15 mouse cellular contexts compared by ENCODE assay signal in the genomic region with DNA sequence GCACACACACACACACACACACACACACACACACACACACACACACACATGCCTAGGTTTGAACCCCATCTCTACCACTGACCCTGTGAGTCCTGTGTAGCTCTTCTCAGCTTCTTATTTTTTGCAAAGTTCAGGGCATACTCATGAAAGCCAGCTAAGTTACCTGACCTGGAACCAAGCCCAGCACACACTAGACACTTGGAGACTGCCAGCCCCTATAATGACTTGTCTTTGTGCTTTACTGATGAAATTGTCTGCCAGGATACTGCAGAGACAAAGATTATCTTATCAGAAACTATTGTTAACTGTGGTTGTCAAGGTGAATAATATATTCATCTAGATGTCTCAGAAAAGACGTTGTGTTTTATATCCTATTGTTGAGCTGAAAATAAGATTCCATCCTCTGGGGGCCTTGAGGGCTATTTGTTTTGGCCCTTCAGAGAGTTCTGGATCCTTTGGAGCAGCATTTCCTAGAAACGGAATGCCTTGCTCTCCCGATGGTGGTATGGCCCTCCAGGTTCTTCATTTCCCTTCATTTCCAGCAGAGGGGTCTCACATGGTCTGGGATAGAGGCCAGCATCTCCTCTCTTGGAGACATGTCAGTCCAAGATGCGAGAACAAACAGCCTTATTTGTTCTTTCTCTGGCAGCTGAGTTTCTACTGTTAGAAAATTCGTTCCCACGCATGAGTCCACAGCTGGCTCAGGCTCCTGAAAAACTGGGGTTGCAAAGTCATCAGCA.
"Had no signal": no experiment of that assay in that cellular context is flagged by ENCODE, and none has a peak within 500 bp of the region (broad histone marks: within the 10 kb centered on the region; RNA-seq: fewer than 3 reads in every experiment).

No protein-coding gene starts in this region.

- H3K27me3 ChIP-seq: limb, embryonic 15.5 days; liver, embryonic 12.5 days; midbrain, embryonic 15.5 days; neural tube, embryonic 13.5 days had no signal

- H3K4me1 ChIP-seq: limb, embryonic 15.5 days; liver, embryonic 12.5 days; midbrain, embryonic 15.5 days; neural tube, embryonic 13.5 days had no signal

- ATAC-seq: liver, embryonic 12.5 days; midbrain, embryonic 15.5 days had no signal

- H3K4me3 ChIP-seq: limb, embryonic 15.5 days; liver, embryonic 12.5 days; midbrain, embryonic 15.5 days; neural tube, embryonic 13.5 days had no signal

- H3K4me2 ChIP-seq: limb, embryonic 15.5 days; liver, embryonic 12.5 days; lung, embryonic 14.5 days; midbrain, embryonic 11.5 days; midbrain, embryonic 15.5 days; neural tube, embryonic 13.5 days had no signal

- H3K27ac ChIP-seq: limb, embryonic 15.5 days; liver, embryonic 12.5 days; midbrain, embryonic 15.5 days; neural tube, embryonic 13.5 days had no signal

- H3K36me3 ChIP-seq: limb, embryonic 15.5 days; liver, embryonic 12.5 days; midbrain, embryonic 15.5 days; neural tube, embryonic 13.5 days had no signal

- H3K9ac ChIP-seq: limb, embryonic 15.5 days; liver, embryonic 12.5 days; lung, embryonic 14.5 days; midbrain, embryonic 15.5 days; neural tube, embryonic 13.5 days had no signal

- DNase-seq: layer of hippocampus, adult 9-11 months; layer of hippocampus, postnatal 36 days; lung, embryonic 14.5 days; lung, postnatal 10 days; lung, postnatal 4 days; retina, postnatal 1 day; right cerebral cortex, postnatal 4 days; spleen, adult 18-20 months; thymus, adult 18-20 months; thymus, postnatal 14 days had no signal

- H3K9me3 ChIP-seq: limb, embryonic 15.5 days; liver, embryonic 12.5 days; midbrain, embryonic 15.5 days; neural tube, embryonic 13.5 days had no signal
